In genomic region chr8:76858534-76858933, GRCm38 (mm10) we compare ENCODE assay signal across 26 mouse cellular contexts. TPM values are rescaled to one million over a fixed set of nuclear protein-coding genes. Genes with fewer than 3 reads are reported as not detected.
"Had no signal": no experiment of that assay in that cellular context is flagged by ENCODE, and none has a peak within 500 bp of the region (broad histone marks: within the 10 kb centered on the region; RNA-seq: fewer than 3 reads in every experiment).

No protein-coding gene starts in this region.

- DNase-seq: cerebellum, adult 9-10 months; cerebellum, adult 9-11 months; cerebellum, postnatal 10 days; cerebellum, postnatal 14 days; cerebellum, postnatal 25 days; cerebellum, postnatal 36 days; embryo, embryonic 11 days; forebrain, postnatal 0 days; gastrocnemius, adult 2 months; gastrocnemius, postnatal 10 days; gastrocnemius, postnatal 14 days; gastrocnemius, postnatal 25 days; gastrocnemius, postnatal 36 days; heart, adult 11 months; heart, adult 18-20 months; heart, adult 2 months had no signal

- H3K4me3 ChIP-seq: embryonic facial prominence, embryonic 10.5 days; embryonic facial prominence, embryonic 12.5 days; embryonic facial prominence, embryonic 13.5 days; embryonic facial prominence, embryonic 15.5 days; erythroblast, embryonic 14.5 days; forebrain, embryonic 10.5 days; forebrain, embryonic 12.5 days; forebrain, embryonic 13.5 days; forebrain, embryonic 15.5 days; gastrocnemius, adult 2 months; heart, adult 2 months; heart, embryonic 10.5 days had no signal

- H3K9me3 ChIP-seq: embryonic facial prominence, embryonic 10.5 days; embryonic facial prominence, embryonic 12.5 days; embryonic facial prominence, embryonic 13.5 days; embryonic facial prominence, embryonic 15.5 days; forebrain, embryonic 10.5 days; forebrain, embryonic 12.5 days; forebrain, embryonic 13.5 days; forebrain, embryonic 15.5 days; heart, embryonic 10.5 days had no signal

- H3K9ac ChIP-seq: embryonic facial prominence, embryonic 12.5 days; embryonic facial prominence, embryonic 13.5 days; embryonic facial prominence, embryonic 15.5 days; forebrain, embryonic 12.5 days; forebrain, embryonic 13.5 days; forebrain, embryonic 15.5 days; forebrain, postnatal 0 days had no signal

- H3K27me3 ChIP-seq: embryonic facial prominence, embryonic 12.5 days; embryonic facial prominence, embryonic 13.5 days; embryonic facial prominence, embryonic 15.5 days; forebrain, embryonic 12.5 days; forebrain, embryonic 13.5 days; forebrain, embryonic 15.5 days had no signal

- H3K27ac ChIP-seq: embryonic facial prominence, embryonic 10.5 days; embryonic facial prominence, embryonic 12.5 days; embryonic facial prominence, embryonic 13.5 days; embryonic facial prominence, embryonic 15.5 days; forebrain, embryonic 10.5 days; forebrain, embryonic 12.5 days; forebrain, embryonic 13.5 days; forebrain, embryonic 15.5 days; gastrocnemius, adult 2 months; heart, adult 2 months; heart, embryonic 10.5 days had no signal

- H3K4me1 ChIP-seq: embryonic facial prominence, embryonic 10.5 days; embryonic facial prominence, embryonic 12.5 days; embryonic facial prominence, embryonic 13.5 days; embryonic facial prominence, embryonic 15.5 days; forebrain, embryonic 10.5 days; forebrain, embryonic 12.5 days; forebrain, embryonic 13.5 days; forebrain, embryonic 15.5 days; heart, embryonic 10.5 days had no signal

- H3K36me3 ChIP-seq: embryonic facial prominence, embryonic 10.5 days; embryonic facial prominence, embryonic 12.5 days; embryonic facial prominence, embryonic 13.5 days; embryonic facial prominence, embryonic 15.5 days; forebrain, embryonic 10.5 days; forebrain, embryonic 12.5 days; forebrain, embryonic 15.5 days; heart, embryonic 10.5 days had no signal

RNA-seq across cellular contexts. Expression of gene Nr3c2, which starts 40.7 kb away (rescaled TPM):
- polyA plus RNA-seq: erythroblast, embryonic 14.5 days had no signal
